Mouse (Mus musculus) forebrain, embryonic 15.5 days (tissue): Measurements from ENCODE around the gene Trim54. TPM values are rescaled to one million over a fixed set of nuclear protein-coding genes. Genes with fewer than 3 reads are reported as not detected.
A peak's percentile ranks its signal among the peaks of the same experiment; 100 is the strongest.

Experiments
- ATAC-seq: fragments of 200-750 bp; cut with Nextera tagmentation; replicated peaks from 2 replicates; pipeline ENCODE4 v1.8.0; 2017; ENCODE audit warnings: mild to moderate bottlenecking, moderate TSS enrichment, moderate library complexity
- H3K27ac ChIP-seq: fragments of 300-500 bp; sonication (generic); replicated peaks from 2 replicates; pipeline ENCODE4 v1.5.1; 2015; ENCODE audit warnings: mild to moderate bottlenecking, inconsistent platforms
- H3K27me3 ChIP-seq: fragments of 300-500 bp; sonication (generic); 2 replicates; pipeline ENCODE4 v1.6.1; 2015; ENCODE audit warnings: inconsistent platforms
- H3K36me3 ChIP-seq: fragments of 300-500 bp; sonication (generic); 2 replicates; pipeline ENCODE4 v1.6.1; 2015; ENCODE audit warnings: mild to moderate bottlenecking, inconsistent platforms
- H3K4me1 ChIP-seq: fragments of 300-500 bp; sonication (generic); 2 replicates; pipeline ENCODE4 v1.6.1; 2015; ENCODE audit warnings: inconsistent platforms
- H3K4me2 ChIP-seq: fragments of 300-500 bp; sonication (generic); replicated peaks from 2 replicates; pipeline ENCODE4 v1.6.1; 2015; ENCODE audit warnings: mild to moderate bottlenecking, inconsistent platforms
- H3K4me3 ChIP-seq: fragments of 300-500 bp; sonication (generic); 2 replicates; pipeline ENCODE4 v1.5.1; 2015; ENCODE audit warnings: mild to moderate bottlenecking, inconsistent platforms
- H3K9ac ChIP-seq: fragments of 300-500 bp; sonication (generic); replicated peaks from 2 replicates; pipeline ENCODE4 v1.6.1; 2015; ENCODE audit warnings: mild to moderate bottlenecking, inconsistent platforms
- H3K9me3 ChIP-seq: fragments of 300-500 bp; sonication (generic); 2 replicates; pipeline ENCODE4 v1.6.1; 2016; ENCODE audit warnings: inconsistent platforms
- WGBS: fragments of 180-500 bp; shearing (Covaris S2); methylation state at CpG from one replicate; pipeline ENCODE4 v1.1.7; 2015; ENCODE audit warnings: mixed read lengths; 5-methylcytosine and 5-hydroxymethylcytosine counted together
- polyA plus RNA-seq: library from polyadenylated mRNA; unstranded; fragments of >200 nt; fragmentation: Nextera tagmentation; extraction: Ambion mirVana; gene quantifications from 2 replicates; pipeline ENCODE4 v1.2.1, GENCODE M21; 2015

Gene Trim54
- polyA plus RNA-seq, 1 experiment from 2014 or later: not detected

- WGBS: 28% methylated on average over 7 of the region's 7 CpGs
- H3K27ac ChIP-seq: no peak overlapping the region
Observed at GRCm38 (mm10) chr5:31086606-31087005, 29.9 kb upstream of the Trim54 start.

GRCm38 (mm10) chr5:31087131-31087530 is 29.4 kb upstream of the Trim54 start:
- Histone ChIP-seq H3K27ac (no peak overlapping the region), H3K4me3 (no peak overlapping the region)

More at GRCm38 (mm10) chr5:31086606-31087005, 29.9 kb upstream of the Trim54 start:
- no peak overlapping the region for H3K4me2 ChIP-seq
- H3K27me3 ChIP-seq: peaks cover 23% of the 10 kb centered on the region
- H3K9ac ChIP-seq: no peak overlapping the region
- no peaks in the 10 kb centered on the region for H3K36me3 ChIP-seq
- ATAC-seq: no peak
- H3K4me3 ChIP-seq: no peak overlapping the region
- H3K4me1 ChIP-seq: no peaks in the 10 kb centered on the region; the same call in 1 of the 2 replicates
- no peaks in the 10 kb centered on the region for H3K9me3 ChIP-seq

GRCm38 (mm10) chr5:31092231-31092975 is 24.1 kb upstream of the Trim54 start:
- Histone ChIP-seq H3K27ac (no peak overlapping the region), H3K4me3 (peak overlapping the region; percentile 34), H3K27me3 (peaks cover 80% of the 10 kb centered on the region), H3K4me2 (peak overlapping the region; percentile 49), H3K9me3 (no peaks in the 10 kb centered on the region), H3K36me3 (no peaks in the 10 kb centered on the region), H3K4me1 (peaks cover 36% of the 10 kb centered on the region), H3K9ac (peak overlapping the region; percentile 39)
- no peak for ATAC-seq
- 2% methylated on average over 42 of the region's 53 CpGs for WGBS

More at GRCm38 (mm10) chr5:31087131-31087530, 29.4 kb upstream of the Trim54 start:
- no peaks in the 10 kb centered on the region for H3K9me3 ChIP-seq
- ATAC-seq: no peak
- H3K4me2 ChIP-seq: no peak overlapping the region
- peaks cover 28% of the 10 kb centered on the region for H3K27me3 ChIP-seq
- no peaks in the 10 kb centered on the region for H3K36me3 ChIP-seq
- H3K4me1 ChIP-seq: no peaks in the 10 kb centered on the region; the same call in 1 of the 2 replicates
- 81% methylated on average over 2 of the region's 2 CpGs for WGBS
- no peak overlapping the region for H3K9ac ChIP-seq

DNA sequence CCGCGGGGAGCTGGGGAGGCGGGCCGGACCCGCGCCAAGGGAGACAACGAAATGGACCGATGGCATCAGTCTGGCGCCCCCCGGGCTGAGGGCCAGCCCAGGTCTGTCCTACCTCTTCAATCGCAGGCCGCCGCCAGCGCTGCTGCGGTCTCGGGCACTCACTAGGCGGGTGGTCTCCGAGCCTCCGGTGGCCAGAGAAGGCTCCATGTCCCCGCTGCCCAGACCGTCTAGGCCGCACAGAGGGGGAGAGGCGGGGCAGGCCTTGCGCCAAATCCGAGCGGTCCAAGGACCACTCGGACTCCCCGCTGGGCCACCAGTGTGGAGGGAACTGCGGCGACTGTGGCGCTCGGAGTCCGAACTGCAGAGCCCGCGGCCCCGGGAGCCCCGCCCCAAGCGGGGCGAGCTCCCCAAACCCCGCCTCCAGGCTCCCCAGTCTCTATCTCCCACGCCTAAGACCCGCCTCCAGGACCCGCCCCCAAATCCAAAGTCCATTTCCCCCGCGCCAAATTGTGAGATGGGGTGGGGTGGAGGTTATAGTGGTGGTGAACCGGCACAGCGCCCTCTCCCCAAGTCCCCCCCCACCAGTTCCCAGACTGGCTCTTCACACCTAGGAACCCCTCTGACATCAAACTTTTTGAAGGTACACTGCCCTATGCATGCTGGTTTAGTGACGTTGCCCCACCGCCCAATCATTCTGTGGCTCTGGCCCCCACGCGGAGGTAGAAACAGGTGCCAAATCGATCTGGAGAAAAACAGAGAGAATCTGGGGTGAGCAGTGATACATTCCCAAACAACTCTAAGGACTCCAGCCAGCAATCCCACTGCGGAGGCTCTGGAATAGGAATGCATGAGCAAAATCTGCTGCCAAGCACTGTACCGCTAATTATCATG is 23.1 kb upstream of the Trim54 start:
- peak overlapping the region; percentile 39 for H3K9ac ChIP-seq
- no peaks in the 10 kb centered on the region for H3K36me3 ChIP-seq
- peaks cover 36% of the 10 kb centered on the region for H3K4me1 ChIP-seq
- peak overlapping the region; percentile 34 for H3K4me3 ChIP-seq
- no peak overlapping the region for H3K27ac ChIP-seq
- H3K27me3 ChIP-seq: peaks cover 88% of the 10 kb centered on the region
- no peaks in the 10 kb centered on the region for H3K9me3 ChIP-seq
- ATAC-seq: peak; percentile 66
- peak overlapping the region; percentile 49 for H3K4me2 ChIP-seq
- WGBS: under 1% methylated on average over 50 of the region's 54 CpGs

DNA sequence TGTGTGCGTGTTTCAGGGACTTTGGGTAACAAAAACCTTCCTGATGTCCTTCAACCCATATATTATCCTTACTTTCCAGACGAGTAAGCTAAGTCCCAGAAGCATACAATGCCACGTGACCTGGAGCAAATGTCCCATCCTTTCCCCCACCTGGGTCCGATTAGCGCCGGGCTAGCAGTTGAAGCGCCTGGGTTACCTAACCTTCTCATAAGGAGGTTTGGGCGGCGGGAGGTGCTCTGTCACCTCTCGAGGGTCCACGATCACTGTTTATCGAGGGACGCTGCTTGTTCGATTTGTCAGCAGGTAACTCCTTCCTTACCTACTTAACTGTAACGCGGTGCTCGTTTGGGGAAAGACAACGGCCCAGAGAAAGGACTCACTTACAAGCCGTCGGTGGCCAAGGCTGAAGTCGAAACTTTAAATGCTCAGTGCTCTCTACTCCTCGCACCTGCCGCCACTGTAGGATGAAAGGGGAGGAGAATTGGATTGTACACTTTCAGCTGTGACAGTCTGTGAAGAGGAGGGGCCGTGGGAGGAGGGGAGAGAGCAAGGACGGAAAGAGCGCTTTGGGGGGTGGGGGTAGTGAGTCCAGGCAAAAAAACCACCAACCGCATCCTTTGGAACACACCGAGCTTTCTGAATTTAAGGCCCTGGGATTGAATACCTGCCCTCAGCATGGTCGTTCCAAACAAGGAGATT is 22.3 kb upstream of the Trim54 start:
- H3K9me3 ChIP-seq: no peaks in the 10 kb centered on the region
- H3K36me3 ChIP-seq: no peaks in the 10 kb centered on the region
- H3K27me3 ChIP-seq: peaks cover 85% of the 10 kb centered on the region
- H3K4me2 ChIP-seq: peak overlapping the region; percentile 49
- whole genome bisulfite sequencing: 1% methylated on average over 29 of the region's 29 CpGs
- no peak overlapping the region for H3K27ac ChIP-seq
- no peak overlapping the region for H3K9ac ChIP-seq
- H3K4me1 ChIP-seq: peaks cover 36% of the 10 kb centered on the region
- peak; percentile 16; the same call in 1 of the 2 replicates for ATAC-seq
- peak overlapping the region; percentile 34 for H3K4me3 ChIP-seq

- peaks cover 36% of the 10 kb centered on the region for H3K4me1 ChIP-seq
Observed at GRCm38 (mm10) chr5:31094799-31095691, 21.5 kb upstream of the Trim54 start.

GRCm38 (mm10) chr5:31095711-31096480 is 20.6 kb upstream of the Trim54 start:
- WGBS: 27% methylated on average over 11 of the region's 11 CpGs

More at GRCm38 (mm10) chr5:31094799-31095691, 21.5 kb upstream of the Trim54 start:
- peaks cover 80% of the 10 kb centered on the region for H3K27me3 ChIP-seq
- H3K9me3 ChIP-seq: no peaks in the 10 kb centered on the region
- WGBS: under 1% methylated on average over 59 of the region's 59 CpGs
- peak overlapping the region; percentile 49 for H3K4me2 ChIP-seq
- no peak overlapping the region for H3K27ac ChIP-seq
- no peaks in the 10 kb centered on the region for H3K36me3 ChIP-seq
- no peak for ATAC-seq
- peak overlapping the region; percentile 34 for H3K4me3 ChIP-seq
- peak overlapping the region; percentile 19; the same call in 1 of the 2 replicates for H3K9ac ChIP-seq

GRCm38 (mm10) chr5:31105814-31106335 is 10.6 kb upstream of the Trim54 start, which contains the start of gene Dnajc5g:
Gene Dnajc5g (plus strand): TSS chr5:31106285.
- Histone ChIP-seq H3K4me3 (no peak within 1 kb of the TSS), H3K4me1 (no peaks in the 10 kb centered on the region), H3K9ac (no peak within 1 kb of the TSS), H3K4me2 (no peak within 1 kb of the TSS), H3K36me3 (no peaks in the 10 kb centered on the region), H3K27me3 (no peaks in the 10 kb centered on the region), H3K9me3 (no peaks in the 10 kb centered on the region), H3K27ac (no peak within 1 kb of the TSS)
- 89% methylated on average over 9 of the region's 9 CpGs for WGBS
- ATAC-seq: no peak

More at GRCm38 (mm10) chr5:31095711-31096480, 20.6 kb upstream of the Trim54 start:
- Histone ChIP-seq H3K36me3 (no peaks in the 10 kb centered on the region), H3K27ac (no peak overlapping the region), H3K4me1 (peaks cover 36% of the 10 kb centered on the region), H3K4me2 (peak overlapping the region; percentile 49), H3K9me3 (no peaks in the 10 kb centered on the region), H3K9ac (peak overlapping the region; percentile 19; the same call in 1 of the 2 replicates), H3K4me3 (peak overlapping the region; percentile 34), H3K27me3 (peaks cover 72% of the 10 kb centered on the region)
- ATAC-seq: no peak

GRCm38 (mm10) chr5:31108000-31108490 is 8.5 kb upstream of the Trim54 start, which contains the start of gene Slc30a3:
Gene Slc30a3 (minus strand): TSS chr5:31108237.
- Histone ChIP-seq H3K27me3 (no peaks in the 10 kb centered on the region), H3K27ac (no peak within 1 kb of the TSS), H3K36me3 (no peaks in the 10 kb centered on the region), H3K4me2 (no peak within 1 kb of the TSS), H3K4me1 (no peaks in the 10 kb centered on the region), H3K9ac (no peak within 1 kb of the TSS), H3K4me3 (no peak within 1 kb of the TSS), H3K9me3 (no peaks in the 10 kb centered on the region)
- ATAC-seq: no peak
- WGBS: 91% methylated on average over 18 of the region's 18 CpGs

GRCm38 (mm10) chr5:31110781-31111180 is 5.7 kb upstream of the Trim54 start:
- ATAC-seq: no peak
- WGBS: 42% methylated on average over 7 of the region's 7 CpGs
- H3K27ac ChIP-seq: no peak overlapping the region
- H3K4me2 ChIP-seq: no peak overlapping the region
- H3K36me3 ChIP-seq: no peaks in the 10 kb centered on the region
- no peaks in the 10 kb centered on the region for H3K27me3 ChIP-seq
- no peak overlapping the region for H3K4me3 ChIP-seq
- H3K9ac ChIP-seq: no peak overlapping the region
- H3K9me3 ChIP-seq: no peaks in the 10 kb centered on the region
- no peaks in the 10 kb centered on the region for H3K4me1 ChIP-seq
